Mouse (Mus musculus) spleen, embryonic (tissue): ENCODE measurements at regions not wholly inside any gene's neighbourhood (a gene's known extent, or its start where the extent isn't known, plus 50 kb on each side); places are given as distances from the start of the nearest gene placed in this dataset.

Experiments
- CTCF ChIA-PET: fragments of 350-600 bp; sonication (Branson Sonifier 250); formaldehyde crosslinking; loops from one replicate; lab custom pipeline; 2022; lab: Charles Lee

- CTCF ChIA-PET, result no interaction called here
Measured at GRCm38 (mm10) chr3:38047445-38047844, 323.2 kb upstream of the Gm5148 start.

- CTCF ChIA-PET, result no interaction called here
Measured at GRCm38 (mm10) chr3:38046611-38047010, 322.3 kb upstream of the Gm5148 start.

- CTCF ChIA-PET, result no interaction called here
Measured at GRCm38 (mm10) chr3:38045989-38046388, 321.7 kb upstream of the Gm5148 start.

- CTCF ChIA-PET, result no interaction called here
Measured at GRCm38 (mm10) chr3:38045523-38045922, 321.2 kb upstream of the Gm5148 start.

- CTCF ChIA-PET, result no interaction called here
Measured at GRCm38 (mm10) chr3:38044338-38044737, 320.0 kb upstream of the Gm5148 start.

GRCm38 (mm10) chr3:38042614-38043013 is 318.3 kb upstream of the Gm5148 start:
- CTCF ChIA-PET, result no interaction called here

GRCm38 (mm10) chr3:38036131-38036530 is 311.8 kb upstream of the Gm5148 start:
- CTCF ChIA-PET, result interaction anchor here (0.7 kb wide), 1 partner anchor 265 kb away, joined by 3 read pairs; no protein-coding TSS in a partner anchor

GRCm38 (mm10) chr3:38034138-38034537 is 309.8 kb upstream of the Gm5148 start:
- CTCF ChIA-PET, result no interaction called here

- CTCF ChIA-PET, result no interaction called here
Measured at GRCm38 (mm10) chr3:38014768-38015167, 290.5 kb upstream of the Gm5148 start.

- CTCF ChIA-PET, result no interaction called here
Measured at GRCm38 (mm10) chr3:38009168-38009567, 284.9 kb upstream of the Gm5148 start.

- CTCF ChIA-PET, result no interaction called here
Measured at GRCm38 (mm10) chr3:38008321-38008720, 284.0 kb upstream of the Gm5148 start.

GRCm38 (mm10) chr3:38007626-38008025 is 283.3 kb upstream of the Gm5148 start:
- CTCF ChIA-PET, result interaction anchor here (0.5 kb wide), 1 partner anchor 59 kb away, joined by 3 read pairs; no protein-coding TSS in a partner anchor

GRCm38 (mm10) chr3:38002275-38002674 is 278.0 kb upstream of the Gm5148 start:
- CTCF ChIA-PET, result no interaction called here

- CTCF ChIA-PET, result no interaction called here
Measured at GRCm38 (mm10) chr3:37999779-38000178, 275.5 kb upstream of the Gm5148 start.

- CTCF ChIA-PET, result no interaction called here
Measured at GRCm38 (mm10) chr3:37997998-37998397, 273.7 kb upstream of the Gm5148 start.

- CTCF ChIA-PET, result interaction anchor here (0.6 kb wide), 1 partner anchor 597 kb away, joined by 3 read pairs; no protein-coding TSS in a partner anchor
Measured at GRCm38 (mm10) chr3:37989992-37990391, 265.7 kb upstream of the Gm5148 start.

- CTCF ChIA-PET, result no interaction called here
Measured at GRCm38 (mm10) chr3:37987775-37988505, 263.6 kb upstream of the Gm5148 start.

GRCm38 (mm10) chr3:37987007-37987774 is 262.9 kb upstream of the Gm5148 start:
- CTCF ChIA-PET, result no interaction called here

- CTCF ChIA-PET, result no interaction called here
Measured at GRCm38 (mm10) chr3:37984706-37985105, 260.4 kb upstream of the Gm5148 start.

GRCm38 (mm10) chr3:37981481-37982180 is 257.3 kb upstream of the Gm5148 start:
- CTCF ChIA-PET, result no interaction called here

GRCm38 (mm10) chr3:37979871-37980270 is 255.6 kb upstream of the Gm5148 start:
- CTCF ChIA-PET, result no interaction called here

GRCm38 (mm10) chr3:37978481-37978880 is 254.2 kb upstream of the Gm5148 start:
- CTCF ChIA-PET, result interaction anchor here (0.7 kb wide), 1 partner anchor 504 kb away, joined by 3 read pairs; no protein-coding TSS in a partner anchor
